Comparison of ENCODE assay signal across 8 mouse cellular contexts in genomic region chr13:99900557-99900892, GRCm38 (mm10). TPM values are rescaled to one million over a fixed set of nuclear protein-coding genes. Genes with fewer than 3 reads are reported as not detected.
A peak's percentile ranks its signal among the peaks of the same experiment; 100 is the strongest.
DNase-seq lines count a peak whose midpoint lies in the region; ATAC-seq lines count a peak whose summit lies in the region.

No protein-coding gene starts in this region.

- peaks cover 3% of the 10 kb centered on the region for H3K4me1 ChIP-seq in heart, embryonic 15.5 days (replicated peaks)
- peaks cover 9% of the 10 kb centered on the region for H3K4me1 ChIP-seq in midbrain, embryonic 14.5 days (ENCODE audit: control insufficient read depth, insufficient read depth, low read length)

- H3K27me3 ChIP-seq in heart, embryonic 15.5 days = peaks cover 50% of the 10 kb centered on the region
- H3K27me3 ChIP-seq in midbrain, embryonic 14.5 days (ENCODE audit: control insufficient read depth, insufficient read depth, low read length) = peaks cover 23% of the 10 kb centered on the region

- peak; percentile 5 for DNase-seq in CD4-positive, CD25-positive, alpha-beta regulatory T cell, adult 2 months (ENCODE audit: low read depth, low spot score)
- DNase-seq in 3134 (ENCODE audit: extremely low read depth, insufficient read length, low spot score) = peak; percentile 13
- peak; percentile 79 for DNase-seq in embryo, embryonic 10 days (ENCODE audit: low spot score)
- DNase-seq in kidney, postnatal 14 days = peak; percentile 70
- DNase-seq in midbrain, embryonic 14.5 days = peak; percentile 68
- DNase-seq in yolk sac, embryonic 10.5 days (ENCODE audit: low spot score) = peak; percentile 60

- 0 out of 2 replicates have a peak overlapping the region, but pooled peaks have one; percentile 1 for H3K4me3 ChIP-seq in heart, embryonic 15.5 days
- H3K4me3 ChIP-seq in midbrain, embryonic 14.5 days (replicated peaks; ENCODE audit: low read depth, low read length) = peak overlapping the region; percentile 38

- peak overlapping the region; percentile 33 for H3K4me2 ChIP-seq in heart, embryonic 15.5 days
- peak overlapping the region; percentile 81 for H3K4me2 ChIP-seq in midbrain, embryonic 14.5 days (ENCODE audit: low read length)

- 3% methylated on average over 30 of the region's 30 CpGs for WGBS in heart, embryonic 15.5 days
- 1% methylated on average over 30 of the region's 30 CpGs for WGBS in midbrain, embryonic 14.5 days

- H3K27ac ChIP-seq in heart, embryonic 15.5 days = no peak overlapping the region
- no peak overlapping the region for H3K27ac ChIP-seq in midbrain, embryonic 14.5 days (replicated peaks; ENCODE audit: low read depth, low read length)

- ATAC-seq in CD4-positive, CD25-positive, alpha-beta regulatory T cell, adult 4 months = no peak
- no peak for ATAC-seq in heart, embryonic 15.5 days (replicated peaks; ENCODE audit: insufficient number of reproducible peaks, insufficient read depth, low FRiP score, low read depth)
- ATAC-seq in midbrain, embryonic 14.5 days (ENCODE audit: low FRiP score, low TSS enrichment) = peak; percentile 50

- H3K9ac ChIP-seq in heart, embryonic 15.5 days = no peak overlapping the region
- peak overlapping the region; percentile 45 for H3K9ac ChIP-seq in midbrain, embryonic 14.5 days (replicated peaks; ENCODE audit: low read length)

- H3K36me3 ChIP-seq in heart, embryonic 15.5 days = no peaks in the 10 kb centered on the region
- H3K36me3 ChIP-seq in midbrain, embryonic 14.5 days (ENCODE audit: control insufficient read depth, insufficient read depth, low read length) = no peaks in the 10 kb centered on the region

- H3K9me3 ChIP-seq in heart, embryonic 15.5 days (replicated peaks) = no peaks in the 10 kb centered on the region
- no peaks in the 10 kb centered on the region for H3K9me3 ChIP-seq in midbrain, embryonic 14.5 days (ENCODE audit: control insufficient read depth, low read length)

RNA-seq across cellular contexts. Expression of gene Cartpt, which starts 0.4 kb away (rescaled TPM):
- polyA plus RNA-seq in CD4-positive, CD25-positive, alpha-beta regulatory T cell, adult 4 months (2017; shearing (Covaris generic)) = not detected
- polyA plus RNA-seq in heart, embryonic 15.5 days (2015; fragmentation: Nextera tagmentation; extraction: Ambion mirVana) = 0.25 and 1.8 TPM in 2 replicates
- 18.4 and 24.8 TPM in 2 replicates for polyA plus RNA-seq in midbrain, embryonic 14.5 days (2014; fragmentation: Nextera tagmentation; extraction: Ambion mirVana)

Comparison
In these comparisons a context has a peak if more than half of its experiments do, and no peak if none do; other contexts are left out.
1. DNase-seq: peak in every context shown above with its lines; median percentile 79 in embryo, embryonic 10 days; 70 in kidney, postnatal 14 days; 68 in midbrain, embryonic 14.5 days; 60 in yolk sac, embryonic 10.5 days; 13 in 3134; 5 in CD4-positive, CD25-positive, alpha-beta regulatory T cell, adult 2 months.